ENCODE assay signal across 10 mouse cellular contexts in genomic region chr16:96091515-96092504, GRCm38 (mm10). TPM values are rescaled to one million over a fixed set of nuclear protein-coding genes. Genes with fewer than 3 reads are reported as not detected.
DNase-seq lines count a peak whose midpoint lies in the region; ATAC-seq and TF ChIP-seq lines count a peak whose summit lies in the region.
"Had no signal": no experiment of that assay in that cellular context is flagged by ENCODE, and none has a peak within 500 bp of the region (broad histone marks: within the 10 kb centered on the region; RNA-seq: fewer than 3 reads in every experiment).

No protein-coding gene starts in this region.

- H3K36me3 ChIP-seq in lung, postnatal 0 days (ENCODE audit: insufficient read depth, low read length): no peaks in the 10 kb centered on the region

- peak; percentile 18 for DNase-seq in left cerebral cortex, adult 18-20 months (ENCODE audit: low spot score in 2 of 2)
- DNase-seq in left cerebral cortex, adult 11 months (ENCODE audit: low spot score): no peak
- DNase-seq in Muller cell, postnatal 12 days (ENCODE audit: inconsistent ontology term): peak; percentile 87
- DNase-seq in fibroblast of lung, adult 2 months (ENCODE audit: low read depth): peak; percentile 70
- peak; percentile 91 for DNase-seq in lung, postnatal 0 days (ENCODE audit: low spot score)
- DNase-seq in layer of hippocampus, postnatal 14 days (ENCODE audit: low spot score in 2 of 2): no peak
- DNase-seq in cerebellum, adult 2 months: no peak
- DNase-seq in left cerebral cortex, adult 2 months (ENCODE audit: extremely low spot score in 1 of 2, low spot score in 2 of 2): no peak
- DNase-seq: right cerebral cortex, postnatal 14 days had no signal

- H3K4me3 ChIP-seq in lung, postnatal 0 days (ENCODE audit: low read depth, low read length): no peak overlapping the region
- H3K4me3 ChIP-seq in cerebellum, adult 2 months (replicated peaks; ENCODE audit: insufficient read depth, low read depth, low read length): no peak overlapping the region
- H3K4me3 ChIP-seq in left cerebral cortex, adult 2 months: no peak overlapping the region

- no peaks in the 10 kb centered on the region for H3K27me3 ChIP-seq in lung, postnatal 0 days (replicated peaks; ENCODE audit: insufficient read depth, low read length)
- H3K27me3 ChIP-seq in cerebellum, adult 2 months (ENCODE audit: control insufficient read depth, insufficient read depth, low read length): no peaks in the 10 kb centered on the region

- WGBS in lung, postnatal 0 days: 41% methylated on average over 9 of the region's 9 CpGs
- WGBS in cerebellum, adult 2 months: 59% methylated on average over 9 of the region's 9 CpGs

- no peak for TF ChIP-seq POLR2A in cerebellum, adult 2 months (IDR thresholded peaks at IDR 0.05; ENCODE audit: borderline replicate concordance, insufficient read depth, low read length)

- peak; percentile 46 for TF ChIP-seq CTCF in lung, postnatal 0 days (IDR thresholded peaks at IDR 0.05)
- TF ChIP-seq CTCF in cerebellum, adult 2 months (IDR thresholded peaks at IDR 0.05; ENCODE audit: borderline replicate concordance, insufficient read depth, low read depth, low read length): no peak
- TF ChIP-seq CTCF in left cerebral cortex, adult 2 months (IDR thresholded peaks at IDR 0.05): no peak; the same call in 1 of the 2 replicates

- H3K4me1 ChIP-seq in lung, postnatal 0 days (ENCODE audit: insufficient read depth, low read depth, low read length): peaks cover 4% of the 10 kb centered on the region; the same call in 1 of the 2 replicates
- H3K4me1 ChIP-seq in cerebellum, adult 2 months (ENCODE audit: control insufficient read depth, insufficient read depth, low read length): no peaks in the 10 kb centered on the region

- intact Hi-C loops in left cerebral cortex, adult 2 months (cut with DNase I): no loop called here

- ATAC-seq in lung, postnatal 0 days: peak; percentile 93

- no peak overlapping the region for H3K4me2 ChIP-seq in lung, postnatal 0 days (replicated peaks; ENCODE audit: low read depth, low read length)

- H3K9me3 ChIP-seq in lung, postnatal 0 days (ENCODE audit: low read length): no peaks in the 10 kb centered on the region

- no peak overlapping the region for H3K9ac ChIP-seq in lung, postnatal 0 days (replicated peaks; ENCODE audit: low read depth)

- peak; percentile 82 for TF ChIP-seq EP300 in lung, postnatal 0 days (IDR thresholded peaks at IDR 0.05)

- H3K27ac ChIP-seq in lung, postnatal 0 days (ENCODE audit: low read length): peak overlapping the region; percentile 79
- no peak overlapping the region for H3K27ac ChIP-seq in cerebellum, adult 2 months (ENCODE audit: insufficient read depth, low read length)
- H3K27ac ChIP-seq in left cerebral cortex, adult 2 months: no peak overlapping the region; the same call in 1 of the 2 replicates
- H3K27ac ChIP-seq: macrophage had no signal

RNA-seq across cellular contexts. Expression of gene Brwd1, which starts 9.5 kb away (rescaled TPM):
- total RNA-seq in left cerebral cortex, adult 18-20 months (2021): 100 to 1,000 TPM; 146 TPM
- polyA plus RNA-seq in lung, postnatal 0 days (2015; fragmentation: Nextera tagmentation; extraction: Ambion mirVana): 38.2 and 42.5 TPM in 2 replicates
- 100 to 1,000 TPM; 119 to 123 TPM for total RNA-seq in layer of hippocampus, postnatal 14 days (2021)
- 79.9 and 86.7 TPM in 2 replicates for polyA plus RNA-seq in cerebellum, adult 2 months (2012; rRNA removed)
- 100 to 1,000 TPM; 164 to 167 TPM for total RNA-seq in left cerebral cortex, adult 2 months (2021)

RNA-seq across cellular contexts. Expression of gene Hmgn1, which starts 35.7 kb away (rescaled TPM):
- total RNA-seq in left cerebral cortex, adult 18-20 months (2021): 10 to 100 TPM; 65.7 to 67.0 TPM
- polyA plus RNA-seq in lung, postnatal 0 days (2015; fragmentation: Nextera tagmentation; extraction: Ambion mirVana): 279 and 307 TPM in 2 replicates
- 10 to 100 TPM; 69.3 to 81.1 TPM for total RNA-seq in layer of hippocampus, postnatal 14 days (2021)
- polyA plus RNA-seq in cerebellum, adult 2 months (2012; rRNA removed): 76.0 and 78.7 TPM in 2 replicates
- total RNA-seq in left cerebral cortex, adult 2 months (2021): 10 to 100 TPM; 49.5 to 61.2 TPM

RNA-seq across cellular contexts. Expression of gene Wrb, which starts 53.4 kb away (rescaled TPM):
- 10 to 100 TPM; 74.7 to 90.4 TPM for total RNA-seq in left cerebral cortex, adult 18-20 months (2021)
- 25.3 and 28.6 TPM in 2 replicates for polyA plus RNA-seq in lung, postnatal 0 days (2015; fragmentation: Nextera tagmentation; extraction: Ambion mirVana)
- total RNA-seq in layer of hippocampus, postnatal 14 days (2021): 10 to 100 TPM; 64.6 to 76.0 TPM
- 138 and 145 TPM in 2 replicates for polyA plus RNA-seq in cerebellum, adult 2 months (2012; rRNA removed)
- 10 to 100 TPM; 68.4 to 72.4 TPM for total RNA-seq in left cerebral cortex, adult 2 months (2021)

Comparison
In these comparisons a context has a peak if more than half of its experiments do, and no peak if none do; other contexts are left out.
1. DNase-seq: peak in left cerebral cortex, adult 18-20 months (2 of 2), Muller cell, postnatal 12 days (single experiment), fibroblast of lung, adult 2 months (single experiment) and lung, postnatal 0 days (single experiment); none in left cerebral cortex, adult 11 months (single experiment), layer of hippocampus, postnatal 14 days (0 of 2), cerebellum, adult 2 months (0 of 2) and left cerebral cortex, adult 2 months (0 of 2).